Mouse (Mus musculus) neural tube, embryonic 11.5 days (tissue): ENCODE measurements around the gene Tk2. TPM values are rescaled to one million over a fixed set of nuclear protein-coding genes. Genes with fewer than 3 reads are reported as not detected.
A peak's percentile ranks its signal among the peaks of the same experiment; 100 is the strongest.

ENCODE experiments used
- ATAC-seq: fragments of 200-750 bp; cut with Nextera tagmentation; 2 replicates; pipeline ENCODE4 v1.8.0; 2017; ENCODE audit warnings: moderate number of reproducible peaks, mild to moderate bottlenecking, moderate TSS enrichment, moderate library complexity; ENCODE audit not compliant: insufficient read depth, low FRiP score, low TSS enrichment
- DNase-seq: peaks from one replicate; pipeline ENCODE4 v3.0.0-alpha.2; 2015; ENCODE audit warnings: low spot score
- H3K27ac ChIP-seq: fragments of 300-500 bp; sonication (generic); 2 replicates; pipeline ENCODE4 v1.5.1; 2014; ENCODE audit warnings: low read depth, mild to moderate bottlenecking, low read length
- H3K27me3 ChIP-seq: fragments of 300-500 bp; sonication (generic); 2 replicates; pipeline ENCODE4 v1.6.1; 2014; ENCODE audit warnings: mild to moderate bottlenecking, low read length, mixed read lengths; ENCODE audit not compliant: control insufficient read depth, insufficient read depth
- H3K36me3 ChIP-seq: fragments of 300-500 bp; sonication (generic); 2 replicates; pipeline ENCODE4 v1.6.1; 2014; ENCODE audit warnings: mild to moderate bottlenecking, low read length, moderate library complexity, mixed read lengths; ENCODE audit not compliant: control insufficient read depth, insufficient read depth
- H3K4me1 ChIP-seq: fragments of 300-500 bp; sonication (generic); 2 replicates; pipeline ENCODE4 v1.6.1; 2014; ENCODE audit warnings: low read length, mixed read lengths; ENCODE audit not compliant: control insufficient read depth, insufficient read depth
- H3K4me2 ChIP-seq: fragments of 300-500 bp; sonication (generic); 2 replicates; pipeline ENCODE4 v1.6.1; 2014; ENCODE audit warnings: low read depth, mild to moderate bottlenecking, moderate library complexity
- H3K4me3 ChIP-seq: fragments of 300-500 bp; sonication (generic); 2 replicates; pipeline ENCODE4 v1.5.1; 2014; ENCODE audit warnings: low read depth, low read length
- H3K9ac ChIP-seq: fragments of 300-500 bp; sonication (generic); 2 replicates; pipeline ENCODE4 v1.6.1; 2014; ENCODE audit warnings: mild to moderate bottlenecking, low read length
- H3K9me3 ChIP-seq: fragments of 300-500 bp; sonication (generic); 2 replicates; pipeline ENCODE4 v1.6.1; 2016; ENCODE audit warnings: low read length; ENCODE audit not compliant: control insufficient read depth
- WGBS: fragments of 180-500 bp; shearing (Covaris S2); extraction: QIAGEN DNeasy Blood & Tissue Kit; methylation state at CpG from one replicate; pipeline ENCODE4 v1.1.7; 2014; 5-methylcytosine and 5-hydroxymethylcytosine counted together
- polyA plus RNA-seq: library from polyadenylated mRNA; unstranded; fragments of >200 nt; fragmentation: Nextera tagmentation; extraction: Ambion mirVana; gene quantifications from 2 replicates; pipeline ENCODE4 v1.2.1, GENCODE M21; 2014

Gene Tk2
- polyA plus RNA-seq, 1 experiment from 2014 or later: 36.4 TPM

- H3K4me3 ChIP-seq: no peak overlapping the region
- no peak overlapping the region for H3K9ac ChIP-seq
- ATAC-seq (no peak), DNase-seq (no peak)
- 90% methylated on average over 5 of the region's 5 CpGs for WGBS
- H3K4me1 ChIP-seq: no peaks in the 10 kb centered on the region
- H3K4me2 ChIP-seq: no peak overlapping the region
- no peak overlapping the region for H3K27ac ChIP-seq
- no peaks in the 10 kb centered on the region for H3K9me3 ChIP-seq
- peaks cover 7% of the 10 kb centered on the region for H3K36me3 ChIP-seq
- no peaks in the 10 kb centered on the region for H3K27me3 ChIP-seq
These were observed 15.4 kb downstream of the Tk2 start for GRCm38 (mm10) chr8:104232919-104233318.

- Histone ChIP-seq H3K4me3 (no peak overlapping the region), H3K4me1 (no peaks in the 10 kb centered on the region), H3K27ac (no peak overlapping the region), H3K27me3 (no peaks in the 10 kb centered on the region), H3K9ac (no peak overlapping the region), H3K4me2 (no peak overlapping the region), H3K9me3 (no peaks in the 10 kb centered on the region), H3K36me3 (peaks cover 10% of the 10 kb centered on the region)
- ATAC-seq: no peak
- WGBS: 95% methylated on average over 4 of the region's 4 CpGs
- no peak for DNase-seq
These were observed 16.3 kb downstream of the Tk2 start for GRCm38 (mm10) chr8:104232039-104232438.

- WGBS: 95% methylated on average over 9 of the region's 9 CpGs
- Histone ChIP-seq H3K27ac (no peak overlapping the region), H3K4me3 (no peak overlapping the region), H3K36me3 (peaks cover 10% of the 10 kb centered on the region), H3K9me3 (no peaks in the 10 kb centered on the region), H3K9ac (no peak overlapping the region), H3K27me3 (no peaks in the 10 kb centered on the region), H3K4me1 (no peaks in the 10 kb centered on the region), H3K4me2 (no peak overlapping the region)
- ATAC-seq: no peak
- DNase-seq: no peak
These were observed 18.0 kb downstream of the Tk2 start for GRCm38 (mm10) chr8:104230377-104230776.

- Histone ChIP-seq H3K4me3 (no peak overlapping the region), H3K9me3 (no peaks in the 10 kb centered on the region), H3K27me3 (no peaks in the 10 kb centered on the region), H3K27ac (no peak overlapping the region), H3K4me2 (no peak overlapping the region), H3K4me1 (no peaks in the 10 kb centered on the region), H3K36me3 (peaks cover 10% of the 10 kb centered on the region), H3K9ac (no peak overlapping the region)
- ATAC-seq (no peak), DNase-seq (no peak)
- 77% methylated on average over 5 of the region's 5 CpGs for WGBS
These were observed 21.3 kb downstream of the Tk2 start for GRCm38 (mm10) chr8:104227048-104227447.

GRCm38 (mm10) chr8:104219806-104220205 is 28.6 kb downstream of the Tk2 start:
- 45% methylated on average over 5 of the region's 5 CpGs for WGBS
- Histone ChIP-seq H3K4me3 (no peak overlapping the region), H3K9ac (no peak overlapping the region), H3K36me3 (no peaks in the 10 kb centered on the region), H3K4me1 (no peaks in the 10 kb centered on the region), H3K27ac (no peak overlapping the region), H3K27me3 (no peaks in the 10 kb centered on the region), H3K4me2 (no peak overlapping the region), H3K9me3 (no peaks in the 10 kb centered on the region)
- DNase-seq (peak; percentile 78), ATAC-seq (peak; percentile 60; the same call in 1 of the 2 replicates)

- H3K27me3 ChIP-seq: no peaks in the 10 kb centered on the region
- no peak overlapping the region for H3K27ac ChIP-seq
- H3K9me3 ChIP-seq: no peaks in the 10 kb centered on the region
- H3K36me3 ChIP-seq: no peaks in the 10 kb centered on the region
- H3K4me1 ChIP-seq: no peaks in the 10 kb centered on the region
- WGBS: 30% methylated on average over 11 of the region's 11 CpGs
- no peak overlapping the region for H3K9ac ChIP-seq
- H3K4me2 ChIP-seq: no peak overlapping the region
- ATAC-seq: no peak
- DNase-seq: peak; percentile 58
- H3K4me3 ChIP-seq: no peak overlapping the region
These were observed 29.3 kb downstream of the Tk2 start for GRCm38 (mm10) chr8:104219079-104219478.

GRCm38 (mm10) chr8:104217601-104218000 is 30.8 kb downstream of the Tk2 start:
- Histone ChIP-seq H3K27me3 (no peaks in the 10 kb centered on the region), H3K27ac (no peak overlapping the region), H3K4me2 (no peak overlapping the region), H3K4me3 (no peak overlapping the region), H3K9ac (no peak overlapping the region), H3K4me1 (no peaks in the 10 kb centered on the region), H3K9me3 (no peaks in the 10 kb centered on the region), H3K36me3 (no peaks in the 10 kb centered on the region)
- 89% methylated on average over 5 of the region's 5 CpGs for WGBS
- ATAC-seq (no peak), DNase-seq (no peak)

GRCm38 (mm10) chr8:104205292-104205691 is 43.1 kb downstream of the Tk2 start:
- Histone ChIP-seq H3K27me3 (no peaks in the 10 kb centered on the region), H3K36me3 (no peaks in the 10 kb centered on the region), H3K27ac (no peak overlapping the region), H3K4me1 (no peaks in the 10 kb centered on the region), H3K9me3 (no peaks in the 10 kb centered on the region), H3K9ac (no peak overlapping the region), H3K4me2 (no peak overlapping the region), H3K4me3 (no peak overlapping the region)
- DNase-seq (no peak), ATAC-seq (no peak)
- 62% methylated on average over 3 of the region's 3 CpGs for WGBS

- whole genome bisulfite sequencing: 84% methylated on average over 4 of the region's 4 CpGs
- H3K27me3 ChIP-seq: no peaks in the 10 kb centered on the region
- no peak overlapping the region for H3K9ac ChIP-seq
- H3K4me3 ChIP-seq: no peak overlapping the region
- DNase-seq (no peak), ATAC-seq (no peak)
- H3K27ac ChIP-seq: no peak overlapping the region
- no peaks in the 10 kb centered on the region for H3K4me1 ChIP-seq
- no peaks in the 10 kb centered on the region for H3K9me3 ChIP-seq
- no peaks in the 10 kb centered on the region for H3K36me3 ChIP-seq
- H3K4me2 ChIP-seq: no peak overlapping the region
These were observed 46.0 kb downstream of the Tk2 start for GRCm38 (mm10) chr8:104202320-104202719.
